Comparison of ENCODE assay signal across 21 mouse cellular contexts in genomic region chr2:148144816-148145215, GRCm38 (mm10).
A peak's percentile ranks its signal among the peaks of the same experiment; 100 is the strongest.
DNase-seq lines count a peak whose midpoint lies in the region; ATAC-seq and TF ChIP-seq lines count a peak whose summit lies in the region.
"Had no signal": no experiment of that assay in that cellular context is flagged by ENCODE, and none has a peak within 500 bp of the region (broad histone marks: within the 10 kb centered on the region; RNA-seq: fewer than 3 reads in every experiment).

No protein-coding gene starts in this region.

- no peaks in the 10 kb centered on the region for H3K4me1 ChIP-seq in kidney, embryonic 15.5 days
- no peaks in the 10 kb centered on the region for H3K4me1 ChIP-seq in lung, postnatal 0 days (ENCODE audit: insufficient read depth, low read depth, low read length)
- H3K4me1 ChIP-seq: embryonic facial prominence, embryonic 12.5 days; forebrain, embryonic 15.5 days; heart, embryonic 12.5 days; hindbrain, embryonic 13.5 days had no signal

- H3K4me3 ChIP-seq in kidney, embryonic 15.5 days (replicated peaks) = no peak overlapping the region
- no peak overlapping the region for H3K4me3 ChIP-seq in lung, postnatal 0 days (ENCODE audit: low read depth, low read length)
- H3K4me3 ChIP-seq: embryonic facial prominence, embryonic 12.5 days; forebrain, embryonic 15.5 days; heart, embryonic 12.5 days; hindbrain, embryonic 13.5 days had no signal

- no peak overlapping the region for H3K4me2 ChIP-seq in kidney, embryonic 15.5 days
- no peak overlapping the region for H3K4me2 ChIP-seq in lung, postnatal 0 days (replicated peaks; ENCODE audit: low read depth, low read length)
- H3K4me2 ChIP-seq: embryonic facial prominence, embryonic 12.5 days; forebrain, embryonic 15.5 days; heart, embryonic 12.5 days; hindbrain, embryonic 13.5 days had no signal

- no peaks in the 10 kb centered on the region for H3K36me3 ChIP-seq in kidney, embryonic 15.5 days
- no peaks in the 10 kb centered on the region for H3K36me3 ChIP-seq in lung, postnatal 0 days (ENCODE audit: insufficient read depth, low read length)
- H3K36me3 ChIP-seq: embryonic facial prominence, embryonic 12.5 days; forebrain, embryonic 15.5 days; G1E; heart, embryonic 12.5 days; hindbrain, embryonic 13.5 days had no signal

- intact Hi-C loops in heart, postnatal 10 days (cut with DNase I) = no loop called here

- no peak for TF ChIP-seq CTCF in lung, postnatal 0 days (IDR thresholded peaks at IDR 0.05)

- H3K9ac ChIP-seq in kidney, embryonic 15.5 days = no peak overlapping the region
- no peak overlapping the region for H3K9ac ChIP-seq in lung, postnatal 0 days (replicated peaks; ENCODE audit: low read depth)
- H3K9ac ChIP-seq: embryonic facial prominence, embryonic 12.5 days; forebrain, embryonic 15.5 days; heart, embryonic 12.5 days; hindbrain, embryonic 13.5 days had no signal

- TF ChIP-seq EP300 in lung, postnatal 0 days (IDR thresholded peaks at IDR 0.05) = peak; percentile 31; the same call in 1 of the 2 replicates

- peak; percentile 25 for DNase-seq in adrenal gland, adult 2 months
- no peak for DNase-seq in adrenal gland, postnatal 10 days
- DNase-seq in heart, adult 8-10 months (ENCODE audit: low spot score) = peak; percentile 21
- DNase-seq in heart, postnatal 10 days = no peak
- DNase-seq in kidney, adult 9 months = peak; percentile 24
- DNase-seq in lung, postnatal 0 days (ENCODE audit: low spot score) = peak; percentile 14
- no peak for DNase-seq in lung, postnatal 14 days
- DNase-seq: adrenal gland, postnatal 14 days; B cell, adult 2 months; cerebellum, adult 11-12 months; cerebellum, adult 9-10 months; cerebellum, postnatal 25 days; gastrocnemius, postnatal 14 days had no signal

- no peaks in the 10 kb centered on the region for H3K27me3 ChIP-seq in kidney, embryonic 15.5 days
- H3K27me3 ChIP-seq in lung, postnatal 0 days (replicated peaks; ENCODE audit: insufficient read depth, low read length) = no peaks in the 10 kb centered on the region
- H3K27me3 ChIP-seq: embryonic facial prominence, embryonic 12.5 days; forebrain, embryonic 15.5 days; heart, embryonic 12.5 days; hindbrain, embryonic 13.5 days had no signal

- no peak overlapping the region for H3K27ac ChIP-seq in kidney, embryonic 15.5 days
- H3K27ac ChIP-seq in lung, postnatal 0 days (ENCODE audit: low read length) = no peak overlapping the region
- H3K27ac ChIP-seq: embryonic facial prominence, embryonic 12.5 days; forebrain, embryonic 15.5 days; hindbrain, embryonic 13.5 days; hindbrain, postnatal 0 days had no signal

- no peak for ATAC-seq in kidney, embryonic 15.5 days (replicated peaks; ENCODE audit: low FRiP score)
- peak; percentile 41 for ATAC-seq in lung, postnatal 0 days
- ATAC-seq: CD4-positive, CD25-positive, alpha-beta regulatory T cell, adult 4 months; forebrain, embryonic 15.5 days; hindbrain, postnatal 0 days had no signal

- no peaks in the 10 kb centered on the region for H3K9me3 ChIP-seq in kidney, embryonic 15.5 days (replicated peaks)
- no peaks in the 10 kb centered on the region for H3K9me3 ChIP-seq in lung, postnatal 0 days (ENCODE audit: low read length)
- H3K9me3 ChIP-seq: embryonic facial prominence, embryonic 12.5 days; forebrain, embryonic 15.5 days; heart, embryonic 12.5 days; hindbrain, embryonic 13.5 days had no signal

- 55% methylated on average over 1 of the region's 1 CpGs for WGBS in kidney, embryonic 15.5 days
- WGBS in lung, postnatal 0 days = 47% methylated on average over 1 of the region's 1 CpGs

Comparison
In these comparisons a context has a peak if more than half of its experiments do, and no peak if none do; other contexts are left out.
1. DNase-seq: peak in adrenal gland, adult 2 months (single experiment), heart, adult 8-10 months (single experiment), kidney, adult 9 months (single experiment) and lung, postnatal 0 days (single experiment); none in adrenal gland, postnatal 10 days (single experiment), heart, postnatal 10 days (0 of 2) and lung, postnatal 14 days (single experiment).